10 mouse cellular contexts compared by ENCODE assay signal in genomic region chr15:99214941-99215340, GRCm38 (mm10). TPM values are rescaled to one million over a fixed set of nuclear protein-coding genes. Genes with fewer than 3 reads are reported as not detected.
DNase-seq lines count a peak whose midpoint lies in the region; ATAC-seq and TF ChIP-seq lines count a peak whose summit lies in the region.
"Had no signal": no experiment of that assay in that cellular context is flagged by ENCODE, and none has a peak within 500 bp of the region (broad histone marks: within the 10 kb centered on the region; RNA-seq: fewer than 3 reads in every experiment).

No protein-coding gene starts in this region.

- ATAC-seq in monocyte, adult 5-6 weeks (replicated peaks; ENCODE audit: insufficient number of reproducible peaks, low FRiP score, low TSS enrichment, poor library complexity, severe bottlenecking) = no peak

- no peak for TF ChIP-seq POLR2A in small intestine, adult 2 months (IDR thresholded peaks at IDR 0.05; ENCODE audit: low read depth, low read length)

- WGBS in small intestine, adult 2 months = 82% methylated on average over 2 of the region's 2 CpGs

- H3K27ac ChIP-seq in layer of hippocampus, adult 2 months = no peak overlapping the region
- H3K27ac ChIP-seq in small intestine, adult 2 months (ENCODE audit: insufficient read depth, low read depth, low read length) = no peak overlapping the region
- H3K27ac ChIP-seq: macrophage had no signal

- no peaks in the 10 kb centered on the region for H3K4me1 ChIP-seq in small intestine, adult 2 months (ENCODE audit: control insufficient read depth, insufficient read depth, insufficient read length, low read length)

- peaks cover 7% of the 10 kb centered on the region for H3K36me3 ChIP-seq in small intestine, adult 2 months (ENCODE audit: control insufficient read depth, insufficient read depth, low read length)

- H3K27me3 ChIP-seq in small intestine, adult 2 months (ENCODE audit: control insufficient read depth, insufficient read depth, low read length) = no peaks in the 10 kb centered on the region; the same call in 1 of the 2 replicates

- DNase-seq in layer of hippocampus, adult 2 months (ENCODE audit: low spot score in 2 of 2) = no peak
- DNase-seq in layer of hippocampus, adult 9-11 months = no peak
- DNase-seq in R1 (ENCODE audit: low read depth, low spot score) = peak; percentile 90
- peak; percentile 46 to 67 for DNase-seq in kidney, postnatal 36 days
- no peak for DNase-seq in testis, postnatal 14 days (ENCODE audit: low spot score)
- DNase-seq in heart, postnatal 4 days = no peak

- TF ChIP-seq CTCF in layer of hippocampus, adult 2 months (conservative IDR thresholded peaks at IDR 0.05) = peak; percentile 69
- peak; percentile 58; the same call in 1 of the 2 replicates for TF ChIP-seq CTCF in small intestine, adult 2 months (IDR thresholded peaks at IDR 0.05; ENCODE audit: extremely low read depth, insufficient read length, insufficient replicate concordance, low read depth, low read length)

- no peak overlapping the region for H3K4me3 ChIP-seq in layer of hippocampus, adult 2 months
- H3K4me3 ChIP-seq in small intestine, adult 2 months (ENCODE audit: low read depth, low read length) = no peak overlapping the region

RNA-seq across cellular contexts. Expression of gene Kcnh3, which starts 9.7 kb away (rescaled TPM):
- total RNA-seq in layer of hippocampus, adult 2 months (2021) = 10 to 100 TPM; 83.5 to 90.4 TPM
- polyA plus RNA-seq in small intestine, adult 2 months (2012; rRNA removed) = 0.56 and 3.0 TPM in 2 replicates
- not detected in 3 replicates for total RNA-seq in monocyte, adult 5-6 weeks (2017)
- under 1 TPM; 0.41 to 0.54 TPM for total RNA-seq in heart, postnatal 4 days (2021)
- total RNA-seq: hematopoietic stem cell, adult 5-6 weeks had no signal
- polyA plus RNA-seq: macrophage had no signal

RNA-seq across cellular contexts. Expression of gene Mcrs1, which starts 36.8 kb away (rescaled TPM):
- total RNA-seq in layer of hippocampus, adult 2 months (2021) = 10 to 100 TPM; 73.7 to 77.4 TPM
- 46.5 and 96.6 TPM in 2 replicates for polyA plus RNA-seq in small intestine, adult 2 months (2012; rRNA removed)
- 41.0 to 47.6 TPM (median 47.0 TPM) in 3 replicates for total RNA-seq in monocyte, adult 5-6 weeks (2017)
- 10 to 100 TPM; 82.4 to 88.4 TPM for total RNA-seq in heart, postnatal 4 days (2021)

Comparison
In these comparisons a context has a peak if more than half of its experiments do, and no peak if none do; other contexts are left out.
1. DNase-seq: peak in R1 (single experiment) and kidney, postnatal 36 days (2 of 2); none in layer of hippocampus, adult 2 months (0 of 2), layer of hippocampus, adult 9-11 months (single experiment), testis, postnatal 14 days (single experiment) and heart, postnatal 4 days (single experiment).
2. RNA of gene Kcnh3, which starts 9.7 kb away (total RNA-seq): 83.5 to 90.4 TPM in layer of hippocampus, adult 2 months; 0.41 to 0.54 TPM in heart, postnatal 4 days and not detected in monocyte, adult 5-6 weeks; every median in the first group is over 10 times any median in the second.